Mouse (Mus musculus) MEL (cell line): Measurements from ENCODE around the gene Dhrs3. TPM values are rescaled to one million over a fixed set of nuclear protein-coding genes. Genes with fewer than 3 reads are reported as not detected.

Experiments
- DNase-seq: peaks from one replicate; pipeline ENCODE4 v3.0.0; 2011; ENCODE audit warnings: low read depth, low spot score
- H3K27ac ChIP-seq: 2 replicates; pipeline ENCODE4 v1.5.1; 2012; ENCODE audit warnings: low read depth, mild to moderate bottlenecking, control low read depth, low read length, moderate library complexity; ENCODE audit not compliant: control insufficient read depth
- H3K27me3 ChIP-seq, 2 experiments: fragments of 150-350 bp in 1 of 2; sonication (generic) in 1 of 2; 2 replicates each; pipeline ENCODE4 v1.6.1; 2012; ENCODE audit warnings: low read length in 2 of 2, mild to moderate bottlenecking in 2 of 2, improper control_type of control experiment in 1 of 2, moderate library complexity in 1 of 2; ENCODE audit not compliant: insufficient read depth in 2 of 2, control insufficient read depth in 1 of 2
- H3K36me3 ChIP-seq, 2 experiments: 2 replicates each; pipeline ENCODE4 v1.6.1; 2012 to 2014; ENCODE audit warnings: low read length in 2 of 2, improper control_type of control experiment in 1 of 2, inconsistent platforms in 1 of 2, mild to moderate bottlenecking in 1 of 2; ENCODE audit not compliant: insufficient read depth in 2 of 2, control insufficient read depth in 1 of 2
- H3K4me1 ChIP-seq, 2 experiments: fragments of 150-350 bp in 1 of 2; sonication (generic) in 1 of 2; 2 replicates each; pipeline ENCODE4 v1.6.1; 2012; ENCODE audit warnings: low read length in 2 of 2, improper control_type of control experiment in 1 of 2, mild to moderate bottlenecking in 1 of 2; ENCODE audit not compliant: insufficient read depth in 2 of 2, control insufficient read depth in 1 of 2
- H3K4me3 ChIP-seq, 2 experiments: fragments of 150-350 bp in 1 of 2; sonication (generic) in 1 of 2; 2 replicates each; pipeline ENCODE4 v1.5.1; 2012; ENCODE audit warnings: low read depth in 2 of 2, low read length in 2 of 2, mild to moderate bottlenecking in 2 of 2, moderate library complexity in 2 of 2, control low read depth in 1 of 2, improper control_type of control experiment in 1 of 2; ENCODE audit not compliant: control insufficient read depth in 1 of 2, insufficient read depth in 1 of 2
- H3K79me2 ChIP-seq: 2 replicates; pipeline ENCODE4 v1.6.1; 2012; ENCODE audit warnings: mild to moderate bottlenecking, low read length, moderate library complexity; ENCODE audit not compliant: control insufficient read depth, poor library complexity, insufficient read depth
- H3K9ac ChIP-seq: 2 replicates; pipeline ENCODE4 v1.6.1; 2012; ENCODE audit warnings: low read depth, mild to moderate bottlenecking, control low read depth, low read length, moderate library complexity; ENCODE audit not compliant: control insufficient read depth, poor library complexity, severe bottlenecking
- H3K9me3 ChIP-seq: fragments of 150-350 bp; sonication (generic); replicated peaks from 2 replicates; pipeline ENCODE4 v1.6.1; 2012; ENCODE audit warnings: mild to moderate bottlenecking, low read length, improper control_type of control experiment, moderate library complexity; ENCODE audit not compliant: insufficient read depth
- CHD1 ChIP-seq: IDR thresholded peaks from 2 replicates; pipeline ENCODE4 v1.6.1; 2012; ENCODE audit warnings: low read depth, mild to moderate bottlenecking, inconsistent platforms, low read length, improper control_type of control experiment
- EP300 ChIP-seq, 2 experiments: IDR thresholded peaks; 2 replicates each; pipeline ENCODE4 v1.6.1; 2011; ENCODE audit warnings: improper control_type of control experiment in 2 of 2, low read length in 2 of 2, low read depth in 1 of 2, mild to moderate bottlenecking in 1 of 2
- GABPA ChIP-seq: IDR thresholded peaks from 2 replicates; pipeline ENCODE4 v1.6.1; 2012; ENCODE audit warnings: low read depth, mild to moderate bottlenecking, inconsistent platforms, low read length, improper control_type of control experiment, moderate library complexity
- HCFC1 ChIP-seq: IDR thresholded peaks from 2 replicates; pipeline ENCODE4 v1.6.1; 2012; ENCODE audit warnings: low read depth, mild to moderate bottlenecking, inconsistent platforms, low read length, improper control_type of control experiment, moderate library complexity
- KAT2A ChIP-seq: conservative IDR thresholded peaks from 2 replicates; pipeline ENCODE4 v1.6.1; 2012; ENCODE audit warnings: low read depth, low read length, improper control_type of control experiment, inconsistent platforms
- MAZ ChIP-seq: IDR thresholded peaks from 2 replicates; pipeline ENCODE4 v1.6.1; 2012; ENCODE audit warnings: low read depth, mild to moderate bottlenecking, inconsistent platforms, low read length, improper control_type of control experiment
- MEF2A ChIP-seq: IDR thresholded peaks from 2 replicates; pipeline ENCODE4 v1.6.1; 2014; ENCODE audit warnings: low read depth, mild to moderate bottlenecking, inconsistent platforms, low read length, improper control_type of control experiment; ENCODE audit not compliant: poor library complexity, insufficient replicate concordance, severe bottlenecking; ENCODE audit errors: extremely low read depth
- MXI1 ChIP-seq: IDR thresholded peaks from 2 replicates; pipeline ENCODE4 v1.6.1; 2011; ENCODE audit warnings: mild to moderate bottlenecking, low read depth, low read length, improper control_type of control experiment
- MYC ChIP-seq: IDR thresholded peaks from 2 replicates; pipeline ENCODE4 v1.6.1; 2011; ENCODE audit warnings: low read depth, mild to moderate bottlenecking, low read length, improper control_type of control experiment, moderate library complexity
- NRF1 ChIP-seq: IDR thresholded peaks from 2 replicates; pipeline ENCODE4 v1.6.1; 2014; ENCODE audit warnings: low read depth, mild to moderate bottlenecking, inconsistent platforms, low read length, improper control_type of control experiment, moderate library complexity; ENCODE audit not compliant: poor library complexity, insufficient read depth, severe bottlenecking
- POLR2A ChIP-seq, 2 experiments: IDR thresholded peaks; 2 replicates each; pipeline ENCODE4 v1.6.1; 2011 to 2012; ENCODE audit warnings: low read length in 2 of 2, mild to moderate bottlenecking in 2 of 2, control low read depth in 1 of 2, improper control_type of control experiment in 1 of 2, low read depth in 1 of 2, moderate library complexity in 1 of 2; ENCODE audit not compliant: control insufficient read depth in 1 of 2, insufficient read depth in 1 of 2, poor library complexity in 1 of 2
- POLR2AphosphoS5 ChIP-seq: IDR thresholded peaks from 2 replicates; pipeline ENCODE4 v1.6.1; 2012; ENCODE audit warnings: low read depth, borderline replicate concordance, mild to moderate bottlenecking, inconsistent platforms, low read length, moderate library complexity, mixed read lengths
- RCOR1 ChIP-seq: IDR thresholded peaks from 2 replicates; pipeline ENCODE4 v1.6.1; 2012; ENCODE audit warnings: low read depth, mild to moderate bottlenecking, inconsistent platforms, low read length, improper control_type of control experiment
- SMC3 ChIP-seq: IDR thresholded peaks from 2 replicates; pipeline ENCODE4 v1.6.1; 2011; ENCODE audit warnings: low read depth, low read length, improper control_type of control experiment
- TAL1 ChIP-seq: IDR thresholded peaks from 2 replicates; pipeline ENCODE4 v1.6.1; 2012; ENCODE audit warnings: mild to moderate bottlenecking, inconsistent platforms, low read length, moderate library complexity, mixed read lengths
- TBP ChIP-seq: IDR thresholded peaks from 2 replicates; pipeline ENCODE4 v1.8.0; 2011; ENCODE audit warnings: low read depth, low read length, improper control_type of control experiment
- TCF12 ChIP-seq: IDR thresholded peaks from 2 replicates; pipeline ENCODE4 v1.6.1; 2014; ENCODE audit warnings: low read depth, mild to moderate bottlenecking, inconsistent platforms, low read length, improper control_type of control experiment, moderate library complexity
- USF1 ChIP-seq: IDR thresholded peaks from 2 replicates; pipeline ENCODE4 v1.6.1; 2014; ENCODE audit warnings: low read depth, mild to moderate bottlenecking, inconsistent platforms, low read length, improper control_type of control experiment, moderate library complexity
- ZMIZ1 ChIP-seq: IDR thresholded peaks from 2 replicates; pipeline ENCODE4 v1.6.1; 2012; ENCODE audit warnings: low read depth, mild to moderate bottlenecking, inconsistent platforms, low read length, improper control_type of control experiment, moderate library complexity
- ZNF384 ChIP-seq: IDR thresholded peaks from 2 replicates; pipeline ENCODE4 v1.6.1; 2012; ENCODE audit warnings: low read depth, mild to moderate bottlenecking, inconsistent platforms, low read length, improper control_type of control experiment
- polyA plus RNA-seq, 2 experiments: library from polyadenylated mRNA; stranded (reverse) in 1 of 2; unstranded in 1 of 2; fragments of >175 nt in 1 of 2; fragments of >200 nt in 1 of 2; gene quantifications; 2 replicates each; pipeline versions ENCODE4 v1.2.1 to v1.2.4; 2012; ENCODE audit warnings: low replicate concordance in 2 of 2, low read depth in 1 of 2; ENCODE audit not compliant: insufficient read length in 2 of 2, insufficient read depth in 1 of 2, missing spikeins in 1 of 2
- total RNA-seq: library from RNA; depleted of rRNA; stranded (reverse); fragments of 300-350 nt; gene quantifications from 2 replicates; pipeline ENCODE4 v1.2.3, GENCODE M21; 2012

Dhrs3 gene
- total and polyA plus RNA-seq, 3 experiments, result 0.89 to 2.2 TPM; not detected in 1

GRCm38 (mm10) chr4:144957721-144958120 lies 65.1 kb downstream of the Dhrs3 start:
- DNase-seq, result no peak
- H3K79me2 ChIP-seq, result no peaks in the 10 kb centered on the region
- H3K9me3 ChIP-seq, result no peaks in the 10 kb centered on the region
- no peak overlapping the region for H3K27ac ChIP-seq
- no peak overlapping the region for H3K9ac ChIP-seq
- peaks cover 0 to 8% of the 10 kb centered on the region in 2 experiments; a peak in 2 of 4 replicates for H3K36me3 ChIP-seq
- no peak overlapping the region for H3K4me3 ChIP-seq
- peaks cover 6 to 7% of the 10 kb centered on the region in 2 experiments; a peak in 3 of 4 replicates for H3K4me1 ChIP-seq
- H3K27me3 ChIP-seq, result no peaks in the 10 kb centered on the region
- TF ChIP-seq RCOR1 (no peak), GABPA (no peak), TBP (no peak), MEF2A (no peak), MAZ (no peak), CHD1 (no peak), HCFC1 (no peak), USF1 (no peak), MYC (no peak), NRF1 (no peak), MXI1 (no peak), EP300 (IDR thresholded peaks at IDR 0.05; ENCODE audit: low read depth in 1 of 2, low read length in 2 of 2) (no peak), SMC3 (no peak), ZMIZ1 (no peak), KAT2A (no peak)

- H3K9ac ChIP-seq, result no peak overlapping the region
- H3K27me3 ChIP-seq, result no peaks in the 10 kb centered on the region
- DNase-seq, result no peak
- H3K4me3 ChIP-seq, result no peak overlapping the region
- peaks cover 0 to 4% of the 10 kb centered on the region in 2 experiments; a peak in 2 of 4 replicates for H3K36me3 ChIP-seq
- H3K4me1 ChIP-seq, result peaks cover 3 to 6% of the 10 kb centered on the region in 2 experiments; a peak in 3 of 4 replicates
- TF ChIP-seq RCOR1 (no peak), POLR2A (IDR thresholded peaks at IDR 0.05; ENCODE audit: control insufficient read depth in 1 of 2, insufficient read depth in 1 of 2, low read depth in 1 of 2, low read length in 2 of 2, poor library complexity in 1 of 2) (no peak), TCF12 (no peak), POLR2AphosphoS5 (no peak), GABPA (no peak), ZNF384 (no peak), NRF1 (no peak), SMC3 (no peak), USF1 (no peak), TAL1 (no peak)
- H3K27ac ChIP-seq, result no peak overlapping the region
- H3K79me2 ChIP-seq, result no peaks in the 10 kb centered on the region
- H3K9me3 ChIP-seq, result no peaks in the 10 kb centered on the region
These were observed 67.7 kb downstream of the Dhrs3 start for GRCm38 (mm10) chr4:144960188-144960904.
